Mouse (Mus musculus): Measurements from ENCODE around the gene Wdr95.
"Not testable (repeated sequence)": the region's sequence is repeated elsewhere in the genome, so short reads cannot be mapped to it uniquely, and the experiment has no call there.

The Wdr95 gene

GRCm38 (mm10) chr5:149520806-149521205, 7.7 kb upstream of the Wdr95 start:
- DNase-seq = no peak

- no peak for DNase-seq
Measured at GRCm38 (mm10) chr5:149523856-149524241, 4.6 kb upstream of the Wdr95 start.

- DNase-seq = peak; percentile 89
Measured at GRCm38 (mm10) chr5:149524242-149524858, 4.1 kb upstream of the Wdr95 start.

- no peak for DNase-seq
Measured at GRCm38 (mm10) chr5:149525055-149525785, 3.3 kb upstream of the Wdr95 start.

GRCm38 (mm10) chr5:149526467-149526951, 2.0 kb upstream of the Wdr95 start:
- peak; percentile 79 for DNase-seq

DNA sequence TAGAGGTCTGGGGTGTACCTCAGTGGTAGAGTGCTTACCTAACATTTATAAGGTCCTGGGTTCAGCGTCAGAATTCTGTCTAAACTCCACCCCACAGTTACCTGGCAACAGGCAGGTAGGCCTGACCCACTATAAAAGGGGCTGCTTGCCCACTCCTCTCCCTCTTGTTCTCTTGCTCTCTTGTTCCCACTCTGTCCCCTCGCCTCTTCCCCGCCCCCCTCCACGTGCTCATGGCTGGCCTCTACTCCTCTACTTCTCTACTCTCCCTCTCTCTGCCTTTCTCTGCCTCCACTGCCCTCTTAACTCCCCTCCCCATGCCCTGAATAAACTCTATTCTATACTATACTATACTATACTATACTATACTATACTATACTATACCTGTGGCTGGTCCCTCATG, 1.2 kb upstream of the Wdr95 start:
- DNase-seq = not testable (repeated sequence)

- DNase-seq = no peak
Measured at GRCm38 (mm10) chr5:149533847-149534246, 5.4 kb downstream of the Wdr95 start.

DNA sequence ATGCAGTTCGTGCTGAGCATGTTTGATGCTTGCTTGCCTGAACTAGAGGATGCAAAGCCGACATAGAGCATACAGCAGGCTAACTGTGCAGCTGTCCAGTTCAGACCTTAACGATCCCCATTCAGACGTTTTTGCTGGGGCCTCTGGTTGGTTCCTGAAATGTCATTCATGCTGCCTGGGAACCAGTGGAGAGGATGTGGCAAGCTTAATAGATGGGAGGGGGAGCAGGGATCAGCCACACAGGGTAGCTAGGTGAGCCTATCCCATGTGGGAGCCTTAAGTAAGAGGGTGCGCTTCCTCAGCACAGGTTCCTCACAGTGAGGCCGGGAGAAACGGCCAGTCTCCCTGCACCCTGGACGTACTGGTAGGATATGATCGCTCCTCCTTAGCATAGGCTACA, 7.5 kb downstream of the Wdr95 start:
- DNase-seq = no peak

DNA sequence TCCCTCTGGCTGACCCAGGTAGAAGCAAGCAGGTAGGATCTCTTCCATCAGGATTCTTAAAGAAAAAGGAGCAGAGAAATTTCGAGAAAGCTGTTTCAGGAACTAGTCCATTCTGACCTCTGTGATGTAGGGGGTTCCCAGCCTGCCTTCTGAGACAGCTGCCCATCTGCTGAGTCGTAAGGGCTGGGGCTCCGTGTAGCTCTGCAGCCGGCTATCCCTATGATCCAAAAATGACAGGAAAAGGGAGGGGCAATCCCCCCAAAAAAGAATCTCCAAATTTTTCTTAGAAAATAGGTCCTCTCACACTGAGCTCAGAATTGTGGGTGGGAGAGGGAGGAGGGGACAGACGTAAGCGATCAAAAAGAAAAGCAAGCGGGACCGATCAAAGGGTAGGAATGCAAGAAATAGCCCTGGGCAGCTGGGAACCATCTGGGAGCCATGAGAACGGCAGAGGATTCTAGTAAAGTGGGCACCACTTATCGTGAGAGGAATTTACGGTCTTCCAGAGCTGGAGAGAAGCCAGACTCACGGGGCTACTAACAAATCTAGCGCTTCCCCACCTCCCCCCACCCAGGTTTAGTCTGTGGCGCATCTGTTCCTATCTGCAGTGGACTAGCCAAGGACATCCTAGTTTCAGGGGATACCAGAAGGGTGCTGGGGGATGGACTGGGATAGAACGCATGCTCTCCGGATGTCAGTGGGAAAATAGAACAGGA, 9.5 kb downstream of the Wdr95 start:
- peak; percentile 35 for DNase-seq

DNA sequence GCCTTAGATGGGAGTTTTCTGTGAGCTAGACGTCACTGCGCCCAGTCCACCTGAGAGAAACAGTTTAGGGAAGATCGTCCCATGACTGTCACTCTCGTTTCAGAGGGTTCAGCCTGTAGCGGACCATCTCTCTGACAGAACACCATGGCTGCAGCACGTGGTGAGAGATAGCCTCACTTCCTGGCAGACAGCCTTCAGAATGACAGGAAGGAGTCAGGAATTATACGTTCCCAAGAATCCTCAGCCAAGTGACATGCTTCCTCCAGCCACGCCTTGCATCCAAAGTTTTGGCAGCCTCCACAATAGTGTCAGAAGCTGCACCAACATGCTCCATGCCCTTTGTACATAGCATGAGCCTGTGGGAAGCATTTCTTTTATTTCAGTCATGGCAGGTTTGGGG, 10.1 kb downstream of the Wdr95 start:
- peak; percentile 67 for DNase-seq

GRCm38 (mm10) chr5:149539051-149539450, 10.6 kb downstream of the Wdr95 start:
- DNase-seq = no peak

DNA sequence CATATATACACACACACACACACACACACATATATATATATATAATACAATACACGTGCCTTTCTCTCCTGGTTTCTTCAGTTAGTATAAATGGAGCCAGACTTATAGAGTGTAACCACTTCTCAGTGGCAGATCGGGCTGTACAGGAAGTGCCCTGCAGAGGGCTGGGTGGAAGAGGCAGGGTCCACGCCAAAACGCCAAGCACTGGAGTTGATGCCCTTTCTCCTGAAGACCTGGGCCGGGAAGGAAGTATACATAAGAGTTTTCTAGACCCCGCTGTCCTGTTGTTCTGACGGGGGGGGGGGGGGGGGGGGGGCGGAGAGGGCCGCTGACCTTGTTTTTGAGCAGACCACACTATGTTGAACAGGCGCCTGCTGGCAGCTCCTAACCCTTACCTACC, 22.7 kb downstream of the Wdr95 start:
- no peak for DNase-seq

- peak; percentile 43 for DNase-seq
Measured at GRCm38 (mm10) chr5:149552742-149553141, 24.3 kb downstream of the Wdr95 start.

DNA sequence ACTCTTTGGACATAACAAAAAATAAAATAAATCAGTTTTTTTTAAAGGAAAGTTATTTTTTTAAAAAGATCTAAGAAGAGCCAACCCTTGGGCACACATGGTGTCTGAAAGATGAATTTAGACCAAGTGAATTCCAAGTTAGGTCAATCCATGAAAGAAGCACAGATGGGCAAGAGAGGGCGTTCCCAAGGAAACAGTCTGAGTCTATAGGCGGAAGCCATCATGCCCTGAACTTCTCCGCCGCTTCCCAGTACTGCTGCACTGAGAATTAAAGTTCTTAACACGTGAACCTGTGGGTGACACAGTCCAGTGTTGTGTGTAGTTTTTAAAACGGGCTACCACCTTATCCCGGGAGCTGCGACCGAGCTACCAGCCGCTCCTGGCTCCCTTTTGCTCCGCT, 24.9 kb downstream of the Wdr95 start:
- no peak for DNase-seq

DNA sequence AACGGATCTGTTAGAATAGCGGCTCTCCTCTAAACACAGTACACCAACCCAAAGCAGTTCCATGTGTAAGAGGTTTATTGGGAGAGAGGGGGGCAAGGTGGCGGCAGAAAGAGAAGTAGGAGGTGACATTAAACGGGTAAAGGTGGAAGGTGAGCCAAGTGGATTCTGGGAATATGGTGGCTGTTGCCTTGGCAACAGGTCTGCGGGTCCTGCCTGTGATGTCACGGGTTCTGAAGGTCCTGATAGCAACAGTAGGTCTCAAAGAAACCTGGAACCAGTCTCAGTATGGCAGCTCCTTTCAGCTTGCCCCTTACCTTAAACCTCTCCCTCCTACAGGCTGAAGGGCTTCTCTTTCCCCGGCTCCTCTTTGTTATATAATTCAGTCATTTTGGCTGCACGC, 25.9 kb downstream of the Wdr95 start:
- DNase-seq = no peak

DNA sequence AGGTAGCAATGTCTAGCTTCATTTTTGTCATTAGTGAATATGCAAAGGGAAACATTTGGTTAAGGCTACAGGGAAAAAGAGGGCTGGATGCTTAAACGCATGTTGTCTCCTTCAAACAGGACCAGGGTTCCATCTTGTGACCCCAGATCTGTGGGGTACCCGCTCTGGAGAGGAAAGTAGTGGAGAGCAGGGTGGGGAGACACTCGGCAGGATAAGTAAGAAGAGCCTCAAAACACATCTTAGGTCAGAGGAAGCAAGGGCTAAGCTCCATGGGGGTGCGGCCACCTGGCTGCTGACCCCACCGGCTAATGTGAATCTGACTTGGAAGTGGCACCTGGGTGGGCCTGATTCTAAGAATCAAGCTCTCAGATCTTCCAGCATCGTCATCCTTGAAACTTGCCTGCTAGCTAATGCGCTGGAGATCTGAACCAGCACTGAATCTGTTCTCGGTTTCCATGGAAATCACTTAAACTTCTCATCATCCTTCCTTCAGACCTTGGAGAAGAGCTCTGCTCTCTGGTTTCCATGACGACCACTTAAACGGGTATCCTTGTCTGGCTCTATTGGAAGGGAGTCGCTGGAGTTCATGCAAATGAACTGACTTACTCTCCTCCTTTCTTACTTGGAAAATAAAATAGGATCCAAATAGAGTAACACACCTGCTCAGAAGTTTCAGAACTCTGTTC, 32.6 kb downstream of the Wdr95 start:
- no peak for DNase-seq

- DNase-seq = no peak
Measured at GRCm38 (mm10) chr5:149566026-149566425, 37.5 kb downstream of the Wdr95 start.

- peak; percentile 80 for DNase-seq
Measured at GRCm38 (mm10) chr5:149566957-149567356, 38.5 kb downstream of the Wdr95 start.

DNA sequence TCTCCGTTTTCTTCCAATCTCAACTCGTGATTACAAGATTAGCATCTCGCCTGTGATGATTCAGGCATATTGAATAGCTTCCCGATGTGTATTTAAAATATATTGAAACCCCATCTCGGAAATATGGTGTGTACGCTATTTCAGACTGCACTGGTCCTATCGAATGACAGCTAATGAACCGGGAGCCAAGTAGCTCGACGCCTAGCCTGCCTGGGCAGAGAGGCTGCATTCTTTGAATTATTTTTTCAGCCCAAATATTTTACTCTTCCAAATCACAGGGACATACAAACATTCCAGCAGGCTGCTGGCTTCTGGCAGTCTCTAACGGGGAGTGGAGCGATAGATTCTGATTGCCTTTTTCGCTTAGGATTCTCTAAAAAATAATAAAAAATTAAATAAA, 40.5 kb downstream of the Wdr95 start:
- peak; percentile 27 for DNase-seq

DNA sequence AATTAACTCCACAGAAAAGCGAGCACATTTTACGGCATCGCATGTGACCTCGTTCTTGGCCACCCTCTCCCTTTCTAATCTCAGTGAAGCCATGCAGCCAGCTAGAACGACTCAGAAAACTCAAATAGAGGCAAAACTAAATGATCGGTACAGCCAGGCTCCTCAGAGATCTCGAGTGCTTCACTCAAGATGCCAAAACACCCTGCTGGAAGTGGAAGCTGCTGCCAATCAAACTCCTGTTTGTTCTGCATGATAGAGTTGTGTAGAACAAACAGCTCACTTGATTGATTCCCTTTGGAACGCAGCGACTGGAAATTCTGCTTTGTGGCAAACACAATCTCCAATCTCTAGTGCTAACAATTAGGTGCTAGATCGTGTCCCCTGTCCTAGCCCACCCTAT, 48.5 kb downstream of the Wdr95 start:
- DNase-seq = no peak

GRCm38 (mm10) chr5:149577449-149577848, 49.0 kb downstream of the Wdr95 start:
- no peak for DNase-seq

- no peak for DNase-seq
Measured at GRCm38 (mm10) chr5:149582642-149583262, 54.3 kb downstream of the Wdr95 start.

DNA sequence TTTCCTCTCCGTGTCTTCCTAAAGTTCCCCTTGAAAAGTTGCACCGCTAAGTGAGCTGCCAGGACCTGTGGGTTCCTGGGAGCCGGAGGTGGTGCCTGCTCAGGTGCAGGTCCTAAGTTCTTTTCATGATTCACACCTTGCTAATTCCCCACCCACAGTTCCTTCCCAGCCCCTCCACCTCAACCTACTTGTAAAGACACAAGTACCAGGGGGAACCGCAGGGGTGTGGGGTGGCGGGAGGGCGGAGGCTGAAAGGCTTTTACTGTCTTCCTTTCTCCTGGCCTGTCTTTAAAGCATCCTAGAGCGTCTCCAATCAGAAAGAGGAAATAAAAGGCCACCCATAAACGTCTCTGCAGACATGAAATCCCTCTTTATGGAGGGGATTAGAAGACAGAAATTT, 55.0 kb downstream of the Wdr95 start:
- DNase-seq = no peak
